Mouse (Mus musculus): ENCODE data around the gene Flot2. TPM values are rescaled to one million over a fixed set of nuclear protein-coding genes. Genes with fewer than 3 reads are reported as not detected.

The Flot2 gene
- polyA plus RNA-seq, 1 experiment from 2014 or later: 49.5 TPM

GRCm38 (mm10) chr11:78069130-78069529, 31.4 kb downstream of the Flot2 start:
- H3K4me3 ChIP-seq (ENCODE audit: low read depth, low read length): no peak overlapping the region
- ATAC-seq (ENCODE audit: insufficient number of reproducible peaks, low FRiP score, low TSS enrichment, low read depth) (no peak), DNase-seq (ENCODE audit: low spot score) (no peak)
- no peaks in the 10 kb centered on the region for H3K27me3 ChIP-seq (ENCODE audit: control insufficient read depth, insufficient read depth, low read length)
- no peak overlapping the region for H3K4me2 ChIP-seq (ENCODE audit: low read depth, severe bottlenecking)
- H3K9ac ChIP-seq (ENCODE audit: low read length): no peak overlapping the region
- H3K36me3 ChIP-seq (ENCODE audit: control insufficient read depth, insufficient read depth, low read length): peaks cover 7% of the 10 kb centered on the region; the same call in 1 of the 2 replicates
- WGBS: 70% methylated on average over 5 of the region's 5 CpGs
- H3K4me1 ChIP-seq (ENCODE audit: control insufficient read depth, insufficient read depth, low read length): no peaks in the 10 kb centered on the region
- no peaks in the 10 kb centered on the region for H3K9me3 ChIP-seq (ENCODE audit: control insufficient read depth, low read length)
- no peak overlapping the region for H3K27ac ChIP-seq (replicated peaks; ENCODE audit: low read depth, low read length)

DNA sequence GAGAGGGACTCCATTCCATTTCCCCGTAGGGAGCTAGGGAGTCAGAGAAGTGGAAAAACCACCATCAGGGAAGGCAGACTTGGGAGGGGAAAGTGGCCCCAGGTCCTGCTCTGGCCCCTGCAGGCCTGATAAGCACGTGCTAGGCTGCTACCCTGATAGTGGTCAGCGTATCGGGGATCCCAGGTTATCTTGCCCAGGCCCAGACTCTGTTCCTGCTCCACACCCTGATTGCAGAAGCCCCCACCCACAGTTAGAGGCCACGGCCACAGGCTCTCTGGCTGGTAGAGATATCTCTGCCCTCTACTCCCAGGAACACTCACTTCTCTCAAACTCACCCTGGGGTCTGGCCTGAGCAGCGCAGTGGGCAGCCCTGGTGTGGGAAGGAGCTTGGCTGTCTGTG, 31.9 kb downstream of the Flot2 start:
- Histone ChIP-seq H3K9ac (ENCODE audit: low read length) (no peak overlapping the region; the same call in 1 of the 2 replicates), H3K9me3 (ENCODE audit: control insufficient read depth, low read length) (no peaks in the 10 kb centered on the region), H3K4me3 (ENCODE audit: low read depth, low read length) (no peak overlapping the region), H3K27me3 (ENCODE audit: control insufficient read depth, insufficient read depth, low read length) (no peaks in the 10 kb centered on the region), H3K36me3 (ENCODE audit: control insufficient read depth, insufficient read depth, low read length) (peaks cover 10% of the 10 kb centered on the region; the same call in 1 of the 2 replicates), H3K4me1 (ENCODE audit: control insufficient read depth, insufficient read depth, low read length) (no peaks in the 10 kb centered on the region), H3K27ac (replicated peaks; ENCODE audit: low read depth, low read length) (no peak overlapping the region), H3K4me2 (ENCODE audit: low read depth, severe bottlenecking) (no peak overlapping the region)
- ATAC-seq (ENCODE audit: insufficient number of reproducible peaks, low FRiP score, low TSS enrichment, low read depth): no peak
- no peak for DNase-seq (ENCODE audit: low spot score)
- 77% methylated on average over 6 of the region's 6 CpGs for WGBS

GRCm38 (mm10) chr11:78071938-78072337, 34.2 kb downstream of the Flot2 start:
- Histone ChIP-seq H3K27me3 (ENCODE audit: control insufficient read depth, insufficient read depth, low read length) (no peaks in the 10 kb centered on the region), H3K9me3 (ENCODE audit: control insufficient read depth, low read length) (no peaks in the 10 kb centered on the region), H3K4me1 (ENCODE audit: control insufficient read depth, insufficient read depth, low read length) (no peaks in the 10 kb centered on the region), H3K4me2 (ENCODE audit: low read depth, severe bottlenecking) (no peak overlapping the region), H3K27ac (replicated peaks; ENCODE audit: low read depth, low read length) (0 out of 2 replicates have a peak overlapping the region, but pooled peaks have one; percentile 10), H3K9ac (ENCODE audit: low read length) (no peak overlapping the region), H3K4me3 (ENCODE audit: low read depth, low read length) (no peak overlapping the region), H3K36me3 (ENCODE audit: control insufficient read depth, insufficient read depth, low read length) (peaks cover 12% of the 10 kb centered on the region; the same call in 1 of the 2 replicates)
- no peak for ATAC-seq (ENCODE audit: insufficient number of reproducible peaks, low FRiP score, low TSS enrichment, low read depth)
- 80% methylated on average over 5 of the region's 5 CpGs for WGBS
- DNase-seq (ENCODE audit: low spot score): no peak

DNA sequence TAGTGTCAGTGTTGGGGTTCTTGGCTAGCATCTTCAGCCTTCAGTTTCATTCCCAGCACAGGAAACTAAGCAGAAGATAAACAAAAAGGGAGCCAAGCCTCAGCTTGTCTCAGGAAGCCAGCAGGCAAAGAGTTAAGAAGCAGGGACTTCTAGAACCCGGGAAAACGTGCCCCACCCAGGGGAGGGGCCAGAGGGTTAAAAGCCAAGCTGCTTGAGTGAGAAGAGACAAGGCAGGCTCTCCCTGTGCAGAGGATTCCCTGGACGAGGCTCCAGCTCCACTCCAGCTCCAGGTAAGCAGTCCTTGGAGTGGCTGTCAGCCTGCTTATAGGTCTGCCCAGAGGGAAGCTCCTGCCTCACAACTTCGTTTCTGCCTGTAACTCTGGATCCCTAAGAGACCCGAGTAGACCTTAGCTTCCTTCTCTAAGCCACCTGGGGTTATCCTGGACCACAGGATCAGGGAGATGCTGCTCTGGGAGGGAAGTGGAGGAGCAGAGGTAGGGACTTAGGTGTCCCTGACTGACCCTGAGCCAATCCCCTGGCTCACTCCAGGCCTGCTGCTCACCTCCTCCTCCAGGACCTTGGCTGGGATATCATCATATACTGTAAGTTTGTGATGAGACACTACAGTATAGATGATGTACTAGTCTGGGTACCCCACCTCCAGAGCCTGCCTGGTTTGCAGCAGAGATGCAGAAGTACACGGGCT, 34.8 kb downstream of the Flot2 start:
- no peak overlapping the region for H3K9ac ChIP-seq (ENCODE audit: low read length)
- H3K4me2 ChIP-seq (ENCODE audit: low read depth, severe bottlenecking): no peak overlapping the region
- peaks cover 13% of the 10 kb centered on the region; the same call in 1 of the 2 replicates for H3K36me3 ChIP-seq (ENCODE audit: control insufficient read depth, insufficient read depth, low read length)
- DNase-seq (ENCODE audit: low spot score) (no peak), ATAC-seq (ENCODE audit: insufficient number of reproducible peaks, low FRiP score, low TSS enrichment, low read depth) (no peak)
- no peaks in the 10 kb centered on the region for H3K27me3 ChIP-seq (ENCODE audit: control insufficient read depth, insufficient read depth, low read length)
- no peaks in the 10 kb centered on the region for H3K9me3 ChIP-seq (ENCODE audit: control insufficient read depth, low read length)
- H3K4me3 ChIP-seq (ENCODE audit: low read depth, low read length): 0 out of 2 replicates have a peak overlapping the region, but pooled peaks have one; percentile 3
- no peaks in the 10 kb centered on the region for H3K4me1 ChIP-seq (ENCODE audit: control insufficient read depth, insufficient read depth, low read length)
- H3K27ac ChIP-seq (replicated peaks; ENCODE audit: low read depth, low read length): no peak overlapping the region
- 29% methylated on average over 6 of the region's 6 CpGs for WGBS

DNA sequence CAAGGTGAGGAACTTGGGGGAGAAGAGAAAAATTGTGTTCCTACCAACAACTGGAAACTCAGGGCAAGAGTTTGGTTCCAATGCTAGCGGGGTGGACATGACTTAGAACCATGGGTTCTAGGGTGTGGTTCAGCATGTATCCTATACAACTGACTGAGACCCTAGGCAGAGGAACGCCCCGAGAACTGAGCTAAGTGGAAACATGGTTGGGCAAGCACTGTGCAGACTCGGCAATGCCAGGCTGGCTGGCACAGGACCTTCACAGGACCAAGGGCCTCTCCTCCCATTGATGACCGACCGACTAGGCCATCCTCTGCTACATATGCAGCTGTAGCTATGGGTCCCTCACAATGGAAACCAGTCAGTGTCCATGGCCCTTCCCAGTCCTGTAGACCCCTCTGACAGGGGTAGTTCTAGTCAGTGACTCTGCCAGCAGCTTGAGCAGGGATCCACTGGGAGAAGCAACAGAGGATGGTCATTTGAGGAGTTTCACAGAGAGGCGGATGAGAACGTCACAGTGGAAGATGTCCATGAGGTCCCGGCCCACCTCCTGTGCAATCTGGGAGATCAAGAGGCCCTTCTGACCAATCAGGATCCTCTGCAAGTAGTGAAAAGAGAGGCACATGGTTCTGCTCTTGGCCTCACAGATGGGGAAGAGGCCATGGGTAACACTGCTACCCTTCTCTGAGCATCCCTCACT, 36.0 kb downstream of the Flot2 start:
- no peak overlapping the region for H3K4me3 ChIP-seq (ENCODE audit: low read depth, low read length)

GRCm38 (mm10) chr11:78074277-78074652, 36.5 kb downstream of the Flot2 start:
- no peak overlapping the region for H3K27ac ChIP-seq (replicated peaks; ENCODE audit: low read depth, low read length)
- no peak overlapping the region for H3K4me2 ChIP-seq (ENCODE audit: low read depth, severe bottlenecking)
- H3K9ac ChIP-seq (ENCODE audit: low read length): no peak overlapping the region
- H3K9me3 ChIP-seq (ENCODE audit: control insufficient read depth, low read length): no peaks in the 10 kb centered on the region
- no peak for DNase-seq (ENCODE audit: low spot score)
- H3K4me3 ChIP-seq (ENCODE audit: low read depth, low read length): no peak overlapping the region
- 90% methylated on average over 2 of the region's 2 CpGs for WGBS
- H3K27me3 ChIP-seq (ENCODE audit: control insufficient read depth, insufficient read depth, low read length): no peaks in the 10 kb centered on the region
- no peaks in the 10 kb centered on the region for H3K4me1 ChIP-seq (ENCODE audit: control insufficient read depth, insufficient read depth, low read length)
- no peak for ATAC-seq (ENCODE audit: insufficient number of reproducible peaks, low FRiP score, low TSS enrichment, low read depth)
- peaks cover 13% of the 10 kb centered on the region; the same call in 1 of the 2 replicates for H3K36me3 ChIP-seq (ENCODE audit: control insufficient read depth, insufficient read depth, low read length)

More for the DNA sequence above, 36.0 kb downstream of the Flot2 start:
- Histone ChIP-seq H3K4me2 (ENCODE audit: low read depth, severe bottlenecking) (no peak overlapping the region), H3K4me1 (ENCODE audit: control insufficient read depth, insufficient read depth, low read length) (no peaks in the 10 kb centered on the region), H3K36me3 (ENCODE audit: control insufficient read depth, insufficient read depth, low read length) (peaks cover 13% of the 10 kb centered on the region; the same call in 1 of the 2 replicates), H3K9me3 (ENCODE audit: control insufficient read depth, low read length) (no peaks in the 10 kb centered on the region), H3K27me3 (ENCODE audit: control insufficient read depth, insufficient read depth, low read length) (no peaks in the 10 kb centered on the region), H3K27ac (replicated peaks; ENCODE audit: low read depth, low read length) (no peak overlapping the region), H3K9ac (ENCODE audit: low read length) (no peak overlapping the region)
- no peak for DNase-seq (ENCODE audit: low spot score)
- no peak for ATAC-seq (ENCODE audit: insufficient number of reproducible peaks, low FRiP score, low TSS enrichment, low read depth)
- 96% methylated on average over 9 of the region's 9 CpGs for WGBS

DNA sequence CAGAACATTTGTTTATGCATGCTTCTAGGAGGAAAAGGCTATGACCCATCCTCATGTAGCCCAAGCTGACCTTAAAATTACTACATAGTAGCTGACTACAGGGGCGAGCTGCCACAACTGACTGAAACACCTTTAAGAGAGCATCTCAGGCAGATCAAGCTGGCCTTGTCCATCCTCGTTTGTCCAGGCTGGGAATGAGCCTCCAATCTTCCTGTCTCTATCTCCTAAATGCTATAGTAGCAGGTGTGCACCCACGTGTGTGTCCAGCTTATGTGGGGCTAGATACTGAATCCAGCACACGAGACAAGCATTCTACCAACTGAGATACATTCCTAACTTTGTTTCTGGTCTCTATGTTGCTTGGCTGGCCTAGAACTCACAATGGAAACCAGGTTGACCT, 36.9 kb downstream of the Flot2 start:
- H3K9me3 ChIP-seq (ENCODE audit: control insufficient read depth, low read length): no peaks in the 10 kb centered on the region
- no peak overlapping the region for H3K4me3 ChIP-seq (ENCODE audit: low read depth, low read length)
- no peak overlapping the region for H3K27ac ChIP-seq (replicated peaks; ENCODE audit: low read depth, low read length)
- H3K4me2 ChIP-seq (ENCODE audit: low read depth, severe bottlenecking): no peak overlapping the region
- DNase-seq (ENCODE audit: low spot score) (no peak), ATAC-seq (ENCODE audit: insufficient number of reproducible peaks, low FRiP score, low TSS enrichment, low read depth) (no peak)
- peaks cover 13% of the 10 kb centered on the region; the same call in 1 of the 2 replicates for H3K36me3 ChIP-seq (ENCODE audit: control insufficient read depth, insufficient read depth, low read length)
- no peaks in the 10 kb centered on the region for H3K4me1 ChIP-seq (ENCODE audit: control insufficient read depth, insufficient read depth, low read length)
- no peaks in the 10 kb centered on the region for H3K27me3 ChIP-seq (ENCODE audit: control insufficient read depth, insufficient read depth, low read length)
- no peak overlapping the region for H3K9ac ChIP-seq (ENCODE audit: low read length)
- 81% methylated on average over 4 of the region's 4 CpGs for WGBS

DNA sequence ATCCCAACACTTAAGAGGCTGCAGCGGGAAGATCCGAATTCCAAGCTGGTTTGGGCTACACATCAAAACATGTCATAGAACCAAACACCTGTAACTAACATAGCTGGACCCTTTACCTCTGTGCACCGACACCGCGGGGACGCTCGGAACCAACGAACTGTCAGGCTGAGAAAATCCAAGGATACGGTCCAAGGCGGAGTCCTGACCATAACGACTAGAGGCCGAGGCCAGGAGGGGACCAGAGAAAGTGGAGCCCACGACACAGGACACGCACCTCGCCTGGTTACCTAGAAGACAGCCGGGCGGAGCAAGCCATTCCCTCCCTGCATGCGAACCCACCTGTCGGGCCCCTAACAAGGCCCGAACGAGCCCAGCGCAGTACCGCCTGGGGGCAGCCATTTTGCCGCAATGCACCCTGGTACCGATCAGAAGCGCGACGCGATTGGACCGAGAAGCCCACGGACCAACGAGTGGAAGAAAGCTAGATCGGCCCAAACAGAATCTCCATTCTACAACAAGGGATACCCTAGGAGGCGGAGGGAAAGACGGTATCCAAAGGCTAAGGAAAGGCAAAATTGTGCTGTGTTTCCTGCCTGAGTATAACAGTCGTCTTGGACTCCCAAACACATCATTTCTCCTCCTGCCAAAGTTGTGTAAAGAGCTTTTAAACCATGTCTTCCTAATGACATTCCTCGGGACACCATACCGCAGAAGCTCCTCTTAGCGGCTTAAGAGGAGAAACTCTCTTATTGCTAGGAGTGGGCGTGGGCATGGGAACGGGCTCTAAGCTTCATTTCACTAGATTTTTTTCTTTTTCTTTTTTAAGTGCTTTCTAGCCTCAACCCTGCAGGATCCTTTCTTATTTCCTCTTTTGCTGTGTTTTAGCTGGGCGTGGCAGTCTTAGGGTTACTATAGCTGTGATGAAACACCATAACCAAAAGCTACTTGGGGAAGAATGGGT, 42.5 kb downstream of the Flot2 start, which contains the start of gene Eral1:
Gene Eral1, minus strand, starts transcription at position 423 of the 961 bp plus-strand sequence.
- H3K27ac ChIP-seq (replicated peaks; ENCODE audit: low read depth, low read length): no peak within 1 kb of the TSS
- peak within 1 kb of the TSS; percentile 81 for H3K4me3 ChIP-seq (ENCODE audit: low read depth, low read length)
- no peaks in the 10 kb centered on the region for H3K4me1 ChIP-seq (ENCODE audit: control insufficient read depth, insufficient read depth, low read length)
- no peaks in the 10 kb centered on the region for H3K9me3 ChIP-seq (ENCODE audit: control insufficient read depth, low read length)
- peaks cover 4% of the 10 kb centered on the region; the same call in 1 of the 2 replicates for H3K36me3 ChIP-seq (ENCODE audit: control insufficient read depth, insufficient read depth, low read length)
- peak; percentile 80; the same call in 1 of the 2 replicates for ATAC-seq (ENCODE audit: insufficient number of reproducible peaks, low FRiP score, low TSS enrichment, low read depth)
- H3K9ac ChIP-seq (ENCODE audit: low read length): peak within 1 kb of the TSS; percentile 78
- peak within 1 kb of the TSS; percentile 50 for H3K4me2 ChIP-seq (ENCODE audit: low read depth, severe bottlenecking)
- DNase-seq (ENCODE audit: low spot score): peak; percentile 87
- 2% methylated on average over 42 of the region's 42 CpGs for WGBS
- no peaks in the 10 kb centered on the region for H3K27me3 ChIP-seq (ENCODE audit: control insufficient read depth, insufficient read depth, low read length)

All from limb, embryonic 11.5 days (tissue).